Mouse (Mus musculus): ENCODE measurements around the gene Parp4.

DNA sequence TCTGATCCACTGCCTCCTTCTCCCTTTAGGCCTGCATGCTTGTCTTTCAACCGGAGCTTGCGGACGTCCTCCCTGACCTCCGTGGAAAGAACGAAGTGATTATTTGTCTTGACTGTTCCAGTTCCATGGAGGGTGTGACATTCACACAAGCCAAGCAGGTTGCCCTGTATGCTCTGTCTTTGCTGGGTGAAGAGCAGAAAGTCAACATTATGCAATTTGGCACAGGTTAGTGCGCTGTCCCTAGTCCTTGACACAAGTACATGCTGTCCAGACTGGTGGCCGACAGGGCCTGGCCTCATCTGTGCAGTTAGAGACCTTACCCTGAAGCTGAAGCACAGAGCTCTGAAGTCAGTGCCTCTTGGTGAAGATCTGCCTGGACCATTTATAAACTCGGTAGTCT is 45.0 kb downstream of the Parp4 start:
- TF ChIP-seq E2F4 (IDR thresholded peaks at IDR 0.05; ENCODE audit: insufficient read depth) = no peak
- no peak for TF ChIP-seq POLR2A (IDR thresholded peaks at IDR 0.05; ENCODE audit: insufficient read length, low read depth)
- TF ChIP-seq CEBPB (IDR thresholded peaks at IDR 0.05; ENCODE audit: insufficient read depth, poor library complexity, severe bottlenecking) = no peak
- no peak for TF ChIP-seq MYOG (IDR thresholded peaks at IDR 0.05; ENCODE audit: control insufficient read depth in 1 of 3, insufficient read depth in 1 of 3, insufficient read length in 2 of 3, low read depth in 2 of 3)
- TF ChIP-seq REST (IDR thresholded peaks at IDR 0.05; ENCODE audit: insufficient read depth, insufficient read length) = no peak
- TF ChIP-seq USF1 (IDR thresholded peaks at IDR 0.05; ENCODE audit: low read depth) = no peak

Measured in myocyte (in vitro differentiated cells).